Mouse (Mus musculus): ENCODE measurements around the gene F3.
A peak's percentile ranks its signal among the peaks of the same experiment; 100 is the strongest.

The F3 gene

GRCm38 (mm10) chr3:121722971-121723844 lies at the start of gene F3:
Gene F3 (plus strand): TSS chr3:121723537.
- peak; percentile 84 for DNase-seq (ENCODE audit: low spot score)

- DNase-seq (ENCODE audit: low spot score) = no peak
Measured at GRCm38 (mm10) chr3:121678935-121679334, 44.4 kb upstream of the F3 start.

GRCm38 (mm10) chr3:121679443-121679842 lies 43.9 kb upstream of the F3 start:
- no peak for DNase-seq (ENCODE audit: low spot score)

- DNase-seq (ENCODE audit: low spot score) = no peak
Measured at GRCm38 (mm10) chr3:121680187-121680586, 43.1 kb upstream of the F3 start.

GRCm38 (mm10) chr3:121682439-121683411 lies 40.6 kb upstream of the F3 start:
- no peak for DNase-seq (ENCODE audit: low spot score)

- no peak for DNase-seq (ENCODE audit: low spot score)
Measured at GRCm38 (mm10) chr3:121684552-121684951, 38.8 kb upstream of the F3 start.

- DNase-seq (ENCODE audit: low spot score) = no peak
Measured at GRCm38 (mm10) chr3:121684963-121685362, 38.4 kb upstream of the F3 start.

GRCm38 (mm10) chr3:121685985-121686384 lies 37.4 kb upstream of the F3 start:
- DNase-seq (ENCODE audit: low spot score) = no peak

GRCm38 (mm10) chr3:121686408-121686911 lies 36.9 kb upstream of the F3 start:
- DNase-seq (ENCODE audit: low spot score) = peak; percentile 59

GRCm38 (mm10) chr3:121687741-121688140 lies 35.6 kb upstream of the F3 start:
- DNase-seq (ENCODE audit: low spot score) = no peak

GRCm38 (mm10) chr3:121689029-121689428 lies 34.3 kb upstream of the F3 start:
- no peak for DNase-seq (ENCODE audit: low spot score)

GRCm38 (mm10) chr3:121689697-121690096 lies 33.6 kb upstream of the F3 start:
- DNase-seq (ENCODE audit: low spot score) = no peak

GRCm38 (mm10) chr3:121693001-121693730 lies 30.2 kb upstream of the F3 start:
- no peak for DNase-seq (ENCODE audit: low spot score)

GRCm38 (mm10) chr3:121693746-121694145 lies 29.6 kb upstream of the F3 start:
- DNase-seq (ENCODE audit: low spot score) = no peak

GRCm38 (mm10) chr3:121697169-121697568 lies 26.2 kb upstream of the F3 start:
- no peak for DNase-seq (ENCODE audit: low spot score)

- DNase-seq (ENCODE audit: low spot score) = no peak
Measured at GRCm38 (mm10) chr3:121699401-121699800, 23.9 kb upstream of the F3 start.

- no peak for DNase-seq (ENCODE audit: low spot score)
Measured at GRCm38 (mm10) chr3:121699849-121700248, 23.5 kb upstream of the F3 start.

GRCm38 (mm10) chr3:121700364-121700952 lies 22.9 kb upstream of the F3 start:
- peak; percentile 54 for DNase-seq (ENCODE audit: low spot score)

GRCm38 (mm10) chr3:121703155-121703879 lies 20.0 kb upstream of the F3 start:
- DNase-seq (ENCODE audit: low spot score) = peak; percentile 44

- no peak for DNase-seq (ENCODE audit: low spot score)
Measured at GRCm38 (mm10) chr3:121703880-121704243, 19.5 kb upstream of the F3 start.

- peak; percentile 15 for DNase-seq (ENCODE audit: low spot score)
Measured at GRCm38 (mm10) chr3:121706087-121706486, 17.2 kb upstream of the F3 start.

Measured in MN1 (cell line).